Mouse (Mus musculus): Measurements from ENCODE around the gene Ms4a18. TPM values are rescaled to one million over a fixed set of nuclear protein-coding genes. Genes with fewer than 3 reads are reported as not detected.

Gene Ms4a18
- polyA plus RNA-seq, 2 experiments: 0.05 TPM; not detected in 1

DNA sequence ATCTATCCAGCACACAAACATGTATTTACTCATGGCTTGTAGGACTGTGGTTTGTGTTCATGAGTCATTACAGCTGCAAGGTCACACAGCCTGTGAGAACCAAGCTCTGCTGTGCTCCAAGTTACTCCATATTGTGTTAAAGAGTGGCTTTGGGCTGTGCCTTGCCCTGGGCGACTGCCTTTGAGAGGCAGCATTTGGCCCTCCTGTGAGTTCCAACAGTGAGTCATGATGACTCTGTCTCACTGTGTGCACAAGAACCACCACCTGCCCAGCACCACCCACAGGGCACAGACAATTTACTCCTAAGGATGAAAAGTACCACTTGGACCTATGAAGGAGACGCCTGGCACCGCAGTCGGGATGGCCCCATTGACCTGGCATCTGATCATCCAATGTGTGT is 31.9 kb downstream of the Ms4a18 start:
- no peak for DNase-seq (ENCODE audit: low spot score)
- no peaks in the 10 kb centered on the region for H3K9me3 ChIP-seq (ENCODE audit: control insufficient read depth, low read length)
- no peak for ATAC-seq (ENCODE audit: low FRiP score, low read depth)
- 95% methylated on average over 4 of the region's 4 CpGs for WGBS
- no peak overlapping the region for H3K4me2 ChIP-seq (replicated peaks; ENCODE audit: low read depth, low read length, severe bottlenecking)
- H3K4me3 ChIP-seq (replicated peaks; ENCODE audit: low read length): no peak overlapping the region
- TF ChIP-seq POLR2A (IDR thresholded peaks at IDR 0.05; ENCODE audit: borderline replicate concordance, extremely low read depth, insufficient read depth, insufficient read length): no peak
- H3K27me3 ChIP-seq (ENCODE audit: control insufficient read depth, insufficient read depth, low read length): no peaks in the 10 kb centered on the region
- H3K9ac ChIP-seq (ENCODE audit: low read depth, low read length, severe bottlenecking): no peak overlapping the region
- no peaks in the 10 kb centered on the region for H3K4me1 ChIP-seq (ENCODE audit: control insufficient read depth, insufficient read depth, low read length)
- no peaks in the 10 kb centered on the region for H3K36me3 ChIP-seq (ENCODE audit: control insufficient read depth, insufficient read depth, low read length)
- no peak overlapping the region for H3K27ac ChIP-seq (replicated peaks; ENCODE audit: low read depth, low read length)

DNA sequence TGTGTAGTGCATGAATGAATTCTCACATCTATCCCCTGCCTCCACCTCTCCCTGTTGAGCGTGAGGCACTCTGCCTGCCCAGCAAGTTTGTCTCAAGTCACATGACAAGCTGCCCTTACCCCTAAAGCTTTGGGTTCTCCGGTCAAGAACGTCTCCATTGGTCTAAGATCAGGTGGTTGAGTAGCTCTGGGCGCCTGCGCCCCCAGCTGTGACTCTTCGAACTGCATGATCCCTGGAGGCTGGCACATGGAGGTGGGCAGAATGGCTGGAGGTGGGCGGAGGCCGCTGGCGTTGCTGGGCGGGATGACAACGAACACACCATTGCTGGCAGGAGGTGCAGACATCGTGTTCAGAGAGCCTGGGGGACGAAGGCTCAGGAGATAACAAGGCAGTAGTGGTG is 33.3 kb downstream of the Ms4a18 start:
- 85% methylated on average over 13 of the region's 13 CpGs for WGBS
- H3K27ac ChIP-seq (replicated peaks; ENCODE audit: low read depth, low read length): no peak overlapping the region
- no peak for DNase-seq (ENCODE audit: low spot score)
- no peak overlapping the region for H3K4me2 ChIP-seq (replicated peaks; ENCODE audit: low read depth, low read length, severe bottlenecking)
- no peak overlapping the region for H3K4me3 ChIP-seq (replicated peaks; ENCODE audit: low read length)
- no peak overlapping the region for H3K9ac ChIP-seq (ENCODE audit: low read depth, low read length, severe bottlenecking)
- no peak for ATAC-seq (ENCODE audit: low FRiP score, low read depth)
- no peaks in the 10 kb centered on the region for H3K36me3 ChIP-seq (ENCODE audit: control insufficient read depth, insufficient read depth, low read length)
- no peaks in the 10 kb centered on the region for H3K9me3 ChIP-seq (ENCODE audit: control insufficient read depth, low read length)
- no peak for TF ChIP-seq POLR2A (IDR thresholded peaks at IDR 0.05; ENCODE audit: borderline replicate concordance, extremely low read depth, insufficient read depth, insufficient read length)
- H3K4me1 ChIP-seq (ENCODE audit: control insufficient read depth, insufficient read depth, low read length): no peaks in the 10 kb centered on the region
- no peaks in the 10 kb centered on the region for H3K27me3 ChIP-seq (ENCODE audit: control insufficient read depth, insufficient read depth, low read length)

DNA sequence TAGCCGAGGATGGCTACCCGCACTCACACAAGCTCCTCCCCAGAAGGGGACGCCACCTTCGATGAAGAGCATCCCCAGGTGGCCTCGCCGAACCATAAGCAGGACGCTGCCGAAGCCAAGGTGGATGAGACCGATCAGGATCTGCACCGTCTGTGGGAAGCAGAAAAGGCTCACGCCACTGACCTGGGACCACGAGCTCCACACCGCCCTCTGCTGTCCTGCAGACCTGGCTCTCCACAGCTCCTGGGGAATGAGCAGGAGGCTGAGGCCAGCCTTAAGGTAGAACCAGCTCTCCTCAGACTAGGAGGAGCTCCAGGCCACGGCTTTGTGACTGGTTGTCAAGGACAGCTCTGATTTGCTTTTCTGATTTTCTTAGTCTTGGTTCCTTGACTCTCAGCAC is 34.7 kb downstream of the Ms4a18 start:
- Histone ChIP-seq H3K4me1 (ENCODE audit: control insufficient read depth, insufficient read depth, low read length) (no peaks in the 10 kb centered on the region), H3K27ac (replicated peaks; ENCODE audit: low read depth, low read length) (no peak overlapping the region), H3K9ac (ENCODE audit: low read depth, low read length, severe bottlenecking) (no peak overlapping the region), H3K4me3 (replicated peaks; ENCODE audit: low read length) (no peak overlapping the region), H3K4me2 (replicated peaks; ENCODE audit: low read depth, low read length, severe bottlenecking) (0 out of 2 replicates have a peak overlapping the region, but pooled peaks have one; percentile 21), H3K9me3 (ENCODE audit: control insufficient read depth, low read length) (no peaks in the 10 kb centered on the region), H3K36me3 (ENCODE audit: control insufficient read depth, insufficient read depth, low read length) (no peaks in the 10 kb centered on the region), H3K27me3 (ENCODE audit: control insufficient read depth, insufficient read depth, low read length) (no peaks in the 10 kb centered on the region)
- no peak for TF ChIP-seq POLR2A (IDR thresholded peaks at IDR 0.05; ENCODE audit: borderline replicate concordance, extremely low read depth, insufficient read depth, insufficient read length)
- WGBS: 24% methylated on average over 14 of the region's 14 CpGs
- DNase-seq (ENCODE audit: low spot score) (no peak), ATAC-seq (ENCODE audit: low FRiP score, low read depth) (no peak)

GRCm38 (mm10) chr19:10980210-10980609 is 37.6 kb downstream of the Ms4a18 start:
- no peaks in the 10 kb centered on the region for H3K4me1 ChIP-seq (ENCODE audit: control insufficient read depth, insufficient read depth, low read length)
- ATAC-seq (ENCODE audit: low FRiP score, low read depth) (no peak), DNase-seq (ENCODE audit: low spot score) (no peak)
- 86% methylated on average over 5 of the region's 5 CpGs for WGBS
- H3K4me3 ChIP-seq (replicated peaks; ENCODE audit: low read length): no peak overlapping the region
- H3K9me3 ChIP-seq (ENCODE audit: control insufficient read depth, low read length): no peaks in the 10 kb centered on the region
- H3K27ac ChIP-seq (replicated peaks; ENCODE audit: low read depth, low read length): no peak overlapping the region
- H3K27me3 ChIP-seq (ENCODE audit: control insufficient read depth, insufficient read depth, low read length): no peaks in the 10 kb centered on the region
- H3K9ac ChIP-seq (ENCODE audit: low read depth, low read length, severe bottlenecking): no peak overlapping the region
- TF ChIP-seq POLR2A (IDR thresholded peaks at IDR 0.05; ENCODE audit: borderline replicate concordance, extremely low read depth, insufficient read depth, insufficient read length): no peak
- no peaks in the 10 kb centered on the region for H3K36me3 ChIP-seq (ENCODE audit: control insufficient read depth, insufficient read depth, low read length)
- no peak overlapping the region for H3K4me2 ChIP-seq (replicated peaks; ENCODE audit: low read depth, low read length, severe bottlenecking)

DNA sequence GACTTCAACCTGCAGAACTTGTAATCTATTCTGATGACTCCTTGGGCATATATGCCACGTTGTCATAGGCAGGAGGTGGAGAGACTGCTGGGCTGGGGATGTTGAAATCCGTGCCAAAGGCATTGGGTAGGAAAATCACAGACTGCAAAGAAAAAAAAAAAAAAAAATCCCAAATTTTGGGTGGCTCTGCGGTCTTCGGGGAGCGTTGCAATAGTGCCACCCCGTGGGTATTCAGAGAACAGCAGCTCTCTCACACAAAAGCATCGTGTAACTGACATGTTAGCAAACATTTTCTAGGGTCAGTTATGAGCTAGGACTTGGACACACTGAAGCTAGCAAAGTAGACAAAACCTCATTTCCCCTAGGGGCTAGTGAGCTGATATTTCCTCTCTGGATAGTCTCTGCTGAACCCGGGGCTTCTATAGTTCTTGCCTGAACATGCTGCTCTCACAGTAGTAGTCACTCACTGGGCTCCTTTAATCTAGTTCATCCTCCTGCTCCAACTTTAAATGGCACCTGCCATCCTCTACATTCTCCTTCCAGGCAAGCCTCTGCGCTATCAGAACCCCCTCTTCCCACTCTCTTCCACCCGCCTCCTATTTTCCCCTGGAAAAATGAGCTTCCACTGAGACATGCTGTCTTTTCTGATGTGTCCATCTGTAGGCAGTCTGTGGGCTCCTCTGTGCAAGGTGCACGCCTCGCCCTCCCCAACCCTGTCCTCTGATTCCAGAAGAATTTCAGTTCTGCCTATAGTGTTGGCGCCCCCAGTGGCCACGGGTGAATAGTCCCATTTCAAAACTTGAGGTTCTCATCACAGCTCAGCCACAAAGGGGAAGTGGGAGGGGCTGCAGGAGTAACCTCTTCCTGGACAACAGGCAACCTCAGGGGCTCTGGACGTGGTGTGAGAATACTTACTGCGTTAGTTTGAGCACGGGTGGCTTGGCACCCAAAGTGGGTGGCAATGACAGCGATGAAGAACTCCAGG is 38.4 kb downstream of the Ms4a18 start:
- H3K9me3 ChIP-seq (ENCODE audit: control insufficient read depth, low read length): no peaks in the 10 kb centered on the region
- no peak overlapping the region for H3K4me2 ChIP-seq (replicated peaks; ENCODE audit: low read depth, low read length, severe bottlenecking)
- ATAC-seq (ENCODE audit: low FRiP score, low read depth) (peak; percentile 55; the same call in 1 of the 2 replicates), DNase-seq (ENCODE audit: low spot score) (peak; percentile 61)
- no peak for TF ChIP-seq POLR2A (IDR thresholded peaks at IDR 0.05; ENCODE audit: borderline replicate concordance, extremely low read depth, insufficient read depth, insufficient read length)
- no peak overlapping the region for H3K4me3 ChIP-seq (replicated peaks; ENCODE audit: low read length)
- no peak overlapping the region for H3K9ac ChIP-seq (ENCODE audit: low read depth, low read length, severe bottlenecking)
- H3K36me3 ChIP-seq (ENCODE audit: control insufficient read depth, insufficient read depth, low read length): no peaks in the 10 kb centered on the region
- H3K4me1 ChIP-seq (ENCODE audit: control insufficient read depth, insufficient read depth, low read length): no peaks in the 10 kb centered on the region
- H3K27ac ChIP-seq (replicated peaks; ENCODE audit: low read depth, low read length): no peak overlapping the region
- no peaks in the 10 kb centered on the region for H3K27me3 ChIP-seq (ENCODE audit: control insufficient read depth, insufficient read depth, low read length)
- WGBS: 10% methylated on average over 18 of the region's 18 CpGs
